In the genomic region with DNA sequence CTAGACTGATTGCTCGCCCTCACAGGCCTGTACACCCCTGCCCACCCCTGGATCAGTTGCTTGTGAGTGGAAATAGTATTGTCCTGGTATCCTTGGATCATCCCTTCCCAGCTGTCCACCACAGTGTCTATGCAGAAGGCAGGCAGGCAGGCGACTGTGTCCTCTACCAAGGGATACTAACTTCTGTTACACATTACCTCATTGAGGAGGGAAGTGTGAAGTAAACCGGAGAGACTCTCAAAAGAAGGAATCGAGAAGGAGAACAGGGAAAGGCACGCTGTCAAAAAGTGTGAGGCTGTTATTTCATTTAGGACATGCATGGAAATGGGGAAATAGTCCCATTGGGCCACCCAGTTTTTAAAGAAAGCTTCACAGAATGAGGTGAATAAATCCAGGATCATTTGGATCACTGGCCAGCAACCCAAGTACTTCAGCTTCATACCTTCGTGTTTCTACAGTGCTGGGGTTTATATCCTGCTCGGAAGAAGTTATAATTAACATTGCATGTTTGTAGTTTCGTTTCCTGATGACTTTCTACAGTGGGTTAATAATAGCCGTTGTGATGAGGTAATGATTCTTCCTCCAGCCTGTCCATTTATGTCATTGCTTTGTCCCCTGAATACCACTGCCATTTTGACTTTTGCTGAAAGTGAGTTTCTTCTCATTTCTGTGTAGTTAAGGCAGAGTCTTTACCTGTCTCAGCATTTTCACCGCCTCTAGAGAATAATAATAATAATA, we compare ENCODE assay signal across 15 mouse cellular contexts.
DNase-seq lines count a peak whose midpoint lies in the region; ATAC-seq and TF ChIP-seq lines count a peak whose summit lies in the region.
"Had no signal": no experiment of that assay in that cellular context is flagged by ENCODE, and none has a peak within 500 bp of the region (broad histone marks: within the 10 kb centered on the region; RNA-seq: fewer than 3 reads in every experiment).

No protein-coding gene starts in this region.

- H3K4me1 ChIP-seq in heart, embryonic 14.5 days (ENCODE audit: control insufficient read depth in 2 of 2, insufficient read depth in 2 of 2, low read length in 2 of 2), result peaks cover 7 to 10% of the 10 kb centered on the region in 2 experiments
- H3K4me1 ChIP-seq in heart, embryonic 10.5 days, result peaks cover 3% of the 10 kb centered on the region; the same call in 1 of the 2 replicates
- peaks cover 11% of the 10 kb centered on the region; the same call in 1 of the 2 replicates for H3K4me1 ChIP-seq in spleen, adult 2 months (ENCODE audit: control insufficient read depth, insufficient read depth, insufficient read length)
- no peaks in the 10 kb centered on the region; the same call in 1 of the 2 replicates for H3K4me1 ChIP-seq in liver, embryonic 16.5 days (ENCODE audit: control insufficient read depth, low read depth, low read length)
- H3K4me1 ChIP-seq: hindbrain, embryonic 15.5 days had no signal

- H3K27me3 ChIP-seq in heart, embryonic 14.5 days (ENCODE audit: control insufficient read depth, insufficient read depth, low read length), result no peaks in the 10 kb centered on the region
- no peaks in the 10 kb centered on the region for H3K27me3 ChIP-seq in heart, embryonic 10.5 days (ENCODE audit: insufficient read depth, poor library complexity, severe bottlenecking)
- no peaks in the 10 kb centered on the region for H3K27me3 ChIP-seq in spleen, adult 2 months (ENCODE audit: control insufficient read depth, insufficient read depth, low read length)
- H3K27me3 ChIP-seq in liver, embryonic 16.5 days (ENCODE audit: control insufficient read depth, insufficient read depth, low read depth, low read length), result no peaks in the 10 kb centered on the region
- H3K27me3 ChIP-seq: hindbrain, embryonic 15.5 days had no signal

- H3K9ac ChIP-seq in heart, embryonic 14.5 days (ENCODE audit: low read length), result peak overlapping the region; percentile 50
- H3K9ac ChIP-seq in liver, embryonic 16.5 days (ENCODE audit: low read depth, low read length), result no peak overlapping the region
- H3K9ac ChIP-seq: hindbrain, embryonic 15.5 days had no signal

- no peaks in the 10 kb centered on the region for H3K36me3 ChIP-seq in heart, embryonic 14.5 days (ENCODE audit: control insufficient read depth, insufficient read depth, low read length)
- no peaks in the 10 kb centered on the region for H3K36me3 ChIP-seq in heart, embryonic 10.5 days
- no peaks in the 10 kb centered on the region for H3K36me3 ChIP-seq in spleen, adult 2 months (ENCODE audit: control insufficient read depth, insufficient read depth, low read length)
- no peaks in the 10 kb centered on the region for H3K36me3 ChIP-seq in liver, embryonic 16.5 days (ENCODE audit: control insufficient read depth, insufficient read depth)
- H3K36me3 ChIP-seq: hindbrain, embryonic 15.5 days had no signal

- 58% methylated on average over 10 of the region's 10 CpGs for WGBS in heart, embryonic 14.5 days
- 79% methylated on average over 10 of the region's 10 CpGs for WGBS in heart, embryonic 10.5 days
- 47% methylated on average over 10 of the region's 10 CpGs for WGBS in spleen, adult 2 months
- WGBS in liver, embryonic 16.5 days (ENCODE audit: insufficient replicate concordance), result 58% methylated on average over 10 of the region's 10 CpGs

- no peaks in the 10 kb centered on the region for H3K9me3 ChIP-seq in heart, embryonic 14.5 days (ENCODE audit: control insufficient read depth, low read length)
- H3K9me3 ChIP-seq in heart, embryonic 10.5 days, result no peaks in the 10 kb centered on the region
- no peaks in the 10 kb centered on the region for H3K9me3 ChIP-seq in liver, embryonic 16.5 days (replicated peaks; ENCODE audit: control insufficient read depth, low read length)
- H3K9me3 ChIP-seq: hindbrain, embryonic 15.5 days had no signal

- ATAC-seq in heart, embryonic 14.5 days (ENCODE audit: insufficient number of reproducible peaks, insufficient read depth, low FRiP score, low read depth), result no peak
- ATAC-seq in liver, embryonic 16.5 days (ENCODE audit: low read depth), result 0 out of 2 replicates have a peak, but pooled peaks have one; percentile 20

- TF ChIP-seq CTCF in spleen, adult 2 months (IDR thresholded peaks at IDR 0.05; ENCODE audit: extremely low read depth, insufficient read depth, insufficient read length, insufficient replicate concordance), result no peak

- no peak for DNase-seq in heart, embryonic 10.5 days (ENCODE audit: low spot score)
- peak in 1 of 2 experiments; percentile 46 for DNase-seq in spleen, adult 2 months (ENCODE audit: low read depth in 1 of 2, low spot score in 2 of 2)
- no peak for DNase-seq in spleen, postnatal 14 days (ENCODE audit: low spot score in 2 of 2)
- DNase-seq in layer of hippocampus, postnatal 25 days (ENCODE audit: extremely low spot score in 1 of 2, low spot score in 1 of 2), result no peak
- DNase-seq in left cerebral cortex, adult 18-20 months (ENCODE audit: low spot score in 2 of 2), result no peak
- DNase-seq in left cerebral cortex, adult 8-10 months (ENCODE audit: low spot score in 2 of 2), result no peak
- DNase-seq: adrenal gland, postnatal 10 days; cerebellum, adult 11-12 months; kidney, postnatal 25 days; lung, postnatal 14 days; right cerebral cortex, postnatal 4 days had no signal

- peak overlapping the region; percentile 64 to 67 for H3K27ac ChIP-seq in heart, embryonic 14.5 days (replicated peaks in 1 of 2; ENCODE audit: control insufficient read depth in 1 of 2, insufficient read depth in 1 of 2, low read depth in 2 of 2, low read length in 2 of 2)
- no peak overlapping the region for H3K27ac ChIP-seq in heart, embryonic 10.5 days
- H3K27ac ChIP-seq in spleen, adult 2 months (ENCODE audit: insufficient read depth, low read length), result peak overlapping the region; percentile 40; the same call in 1 of the 2 replicates
- peak overlapping the region; percentile 41; the same call in 1 of the 2 replicates for H3K27ac ChIP-seq in liver, embryonic 16.5 days (ENCODE audit: low read length)
- H3K27ac ChIP-seq: hindbrain, embryonic 15.5 days; left cerebral cortex, adult 2 months had no signal

- H3K4me2 ChIP-seq in heart, embryonic 14.5 days (ENCODE audit: low read length), result peak overlapping the region; percentile 21; the same call in 1 of the 2 replicates
- no peak overlapping the region for H3K4me2 ChIP-seq in liver, embryonic 16.5 days (ENCODE audit: low read depth, low read length)
- H3K4me2 ChIP-seq: hindbrain, embryonic 15.5 days had no signal

- no peak overlapping the region for H3K4me3 ChIP-seq in heart, embryonic 14.5 days (ENCODE audit: control insufficient read depth in 1 of 2, insufficient read depth in 1 of 2, low read depth in 1 of 2, low read length in 2 of 2)
- no peak overlapping the region for H3K4me3 ChIP-seq in heart, embryonic 10.5 days
- no peak overlapping the region for H3K4me3 ChIP-seq in spleen, adult 2 months (ENCODE audit: extremely low read depth, insufficient read depth, insufficient read length)
- no peak overlapping the region for H3K4me3 ChIP-seq in liver, embryonic 16.5 days (ENCODE audit: low read depth, low read length)
- H3K4me3 ChIP-seq: hindbrain, embryonic 15.5 days; left cerebral cortex, adult 2 months had no signal

- no peak for TF ChIP-seq POLR2A in spleen, adult 2 months (IDR thresholded peaks at IDR 0.05; ENCODE audit: low read depth, low read length)
